Mouse (Mus musculus) urinary bladder, postnatal 36 days (tissue): ENCODE results near the gene Tmem171.
A peak's percentile ranks its signal among the peaks of the same experiment; 100 is the strongest.

ENCODE experiments used
- DNase-seq, 2 experiments: peaks; one replicate each; pipeline ENCODE4 v3.0.0; 2022; ENCODE audit warnings: low spot score in 2 of 2, mixed read lengths in 1 of 2

The Tmem171 gene

DNA sequence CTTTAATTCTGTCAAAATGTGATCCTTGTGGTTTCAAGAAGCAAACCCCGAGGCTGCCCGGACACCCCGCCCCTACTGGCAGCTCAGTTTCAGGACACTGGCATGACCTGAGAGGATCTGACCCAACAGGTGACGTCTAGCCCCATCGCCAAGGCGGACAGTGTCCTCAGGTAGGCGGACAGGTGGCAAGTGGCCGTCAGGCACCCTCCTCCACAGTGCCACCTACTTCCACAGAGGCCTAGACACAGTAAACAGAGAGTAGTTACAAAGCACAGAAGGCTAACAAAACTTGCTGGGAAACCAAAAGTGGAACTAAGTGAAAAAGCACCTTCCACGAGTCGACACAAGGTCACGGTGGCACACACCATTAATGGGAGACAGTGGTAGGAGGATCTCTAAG lies 1.3 kb downstream of the Tmem171 start:
- DNase-seq = no peak

GRCm38 (mm10) chr13:98691956-98692515 lies 2.6 kb downstream of the Tmem171 start:
- DNase-seq = no peak

- no peak for DNase-seq
Measured at GRCm38 (mm10) chr13:98690886-98691285, 3.7 kb downstream of the Tmem171 start.

DNA sequence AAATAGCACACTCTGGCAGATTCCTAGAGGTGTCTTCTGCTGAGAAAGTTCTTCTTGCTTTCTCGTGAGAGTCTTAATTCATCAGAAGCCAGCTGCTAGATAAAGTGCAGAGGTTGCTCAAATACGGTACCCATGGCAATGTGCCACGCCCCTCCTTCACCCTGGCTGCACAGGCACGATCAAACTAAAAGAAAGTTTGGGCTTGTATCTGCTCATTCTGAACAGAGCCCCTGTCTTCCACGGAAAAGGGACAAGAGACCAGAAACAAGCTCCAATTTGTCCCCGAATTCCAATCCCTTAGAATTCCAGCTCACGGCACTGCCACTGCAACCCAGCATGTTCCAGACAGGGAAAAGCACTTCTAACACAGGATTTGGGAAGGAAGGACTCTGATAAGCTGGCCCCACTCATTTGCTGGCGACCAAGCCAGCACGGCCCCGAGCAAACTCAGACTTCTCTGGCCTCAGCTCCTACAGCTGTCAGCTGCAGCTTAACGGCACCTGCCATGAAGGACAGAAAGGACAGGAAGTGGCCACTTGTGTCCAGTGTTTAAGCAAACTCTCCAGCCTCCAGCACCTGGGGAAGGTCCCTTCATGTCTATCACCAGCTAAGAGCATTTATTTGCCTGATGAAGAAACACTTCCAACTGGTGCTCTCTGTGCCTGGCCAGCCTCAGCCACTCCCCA lies 4.9 kb downstream of the Tmem171 start:
- peak in 1 of 2 experiments; percentile 19 for DNase-seq

DNA sequence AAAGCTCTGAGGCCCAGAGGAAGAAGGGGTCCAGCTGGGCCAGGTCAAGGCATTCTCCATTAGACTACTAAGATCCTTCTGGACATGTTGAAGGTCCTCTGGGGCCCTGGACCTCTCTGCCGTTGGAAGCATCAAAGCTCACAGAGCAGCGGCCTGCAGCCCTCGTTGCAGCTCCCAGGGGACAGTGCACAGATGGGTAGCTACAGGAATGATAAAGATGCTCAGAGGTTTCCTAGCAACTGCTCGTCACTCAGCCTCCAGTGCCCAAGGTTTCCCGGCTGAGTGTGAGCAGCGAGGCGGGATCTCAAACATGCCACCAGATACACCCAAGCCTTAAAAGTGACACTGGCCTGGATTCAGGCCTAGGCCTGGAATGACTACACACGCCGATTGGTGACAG lies 6.7 kb downstream of the Tmem171 start:
- no peak for DNase-seq

DNA sequence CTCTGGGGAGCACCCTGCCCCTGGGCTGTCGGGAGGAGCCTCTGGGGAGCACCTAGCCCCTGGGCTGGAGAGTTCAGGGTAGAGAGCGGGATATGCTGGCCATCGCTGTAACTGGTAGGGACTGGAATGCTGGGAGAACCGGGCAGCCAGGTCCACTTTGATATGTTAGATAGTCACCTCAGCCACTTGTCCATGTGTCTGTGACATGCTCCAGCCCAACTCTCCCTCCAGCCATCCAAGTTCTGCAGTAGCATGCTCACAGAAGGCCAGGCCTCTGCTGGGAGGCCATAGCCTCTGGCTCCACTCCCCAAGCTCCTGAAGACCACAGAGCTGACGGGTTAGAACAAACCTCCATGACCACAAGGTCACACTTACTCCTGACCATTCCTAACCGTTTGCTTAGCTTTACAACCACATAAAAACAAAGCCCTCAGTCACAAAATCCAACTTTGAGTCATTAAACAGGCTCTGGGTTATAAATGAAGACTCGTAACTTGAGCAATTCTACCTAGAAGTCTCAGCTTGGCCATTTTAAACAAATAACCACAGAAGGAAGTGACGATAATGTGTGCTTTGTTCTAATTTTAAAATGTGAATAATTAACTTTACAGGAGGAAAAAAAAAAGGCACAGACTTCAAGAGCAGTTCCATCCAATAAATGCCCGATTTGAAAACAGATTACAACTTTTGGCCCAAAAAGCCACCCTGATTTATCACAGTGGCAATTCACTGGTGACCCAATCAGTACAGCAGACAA lies 10.3 kb downstream of the Tmem171 start:
- no peak for DNase-seq

DNA sequence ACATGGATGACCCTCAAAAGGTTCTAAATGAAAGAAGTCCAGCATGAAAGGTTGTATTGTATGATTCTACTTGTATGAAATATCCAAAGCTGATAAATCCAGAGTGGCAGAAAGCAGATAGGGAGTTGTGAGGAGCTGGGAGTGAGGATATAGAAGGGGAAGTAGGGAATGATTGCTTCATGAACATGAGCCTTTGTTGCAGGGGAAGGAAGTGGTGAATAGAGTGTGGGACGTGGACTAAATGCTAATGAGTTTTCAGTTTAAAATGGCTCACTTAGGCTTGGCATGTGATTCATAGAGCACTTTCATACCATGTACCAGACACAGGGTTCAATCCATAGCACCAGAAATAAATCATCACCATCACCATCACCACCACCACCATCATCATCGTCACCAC lies 11.2 kb downstream of the Tmem171 start:
- no peak for DNase-seq

- DNase-seq = no peak
Measured at GRCm38 (mm10) chr13:98680470-98681060, 14.1 kb downstream of the Tmem171 start.

GRCm38 (mm10) chr13:98679631-98680041 lies 15.0 kb downstream of the Tmem171 start:
- no peak for DNase-seq

DNA sequence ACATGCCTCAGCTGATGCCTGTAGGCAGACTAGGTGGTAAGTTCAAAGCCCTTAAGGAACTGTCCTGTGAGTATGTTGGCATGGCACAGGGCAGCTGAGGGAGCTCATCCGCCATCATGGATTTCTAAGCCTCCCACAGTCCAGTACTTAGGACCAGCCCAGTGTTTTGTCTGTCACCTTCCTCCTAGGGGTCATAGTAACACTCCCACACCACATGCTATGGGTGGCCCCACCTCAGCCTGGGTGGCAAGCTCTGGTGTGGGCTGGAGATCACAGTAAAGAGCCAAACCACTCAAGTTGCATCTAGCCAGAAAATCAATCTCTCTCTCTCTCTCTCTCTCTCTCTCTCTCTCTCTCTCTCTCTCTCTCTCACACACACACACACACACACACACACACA lies 15.4 kb downstream of the Tmem171 start:
- DNase-seq = no peak

GRCm38 (mm10) chr13:98673922-98674321 lies 20.7 kb downstream of the Tmem171 start:
- no peak for DNase-seq

DNA sequence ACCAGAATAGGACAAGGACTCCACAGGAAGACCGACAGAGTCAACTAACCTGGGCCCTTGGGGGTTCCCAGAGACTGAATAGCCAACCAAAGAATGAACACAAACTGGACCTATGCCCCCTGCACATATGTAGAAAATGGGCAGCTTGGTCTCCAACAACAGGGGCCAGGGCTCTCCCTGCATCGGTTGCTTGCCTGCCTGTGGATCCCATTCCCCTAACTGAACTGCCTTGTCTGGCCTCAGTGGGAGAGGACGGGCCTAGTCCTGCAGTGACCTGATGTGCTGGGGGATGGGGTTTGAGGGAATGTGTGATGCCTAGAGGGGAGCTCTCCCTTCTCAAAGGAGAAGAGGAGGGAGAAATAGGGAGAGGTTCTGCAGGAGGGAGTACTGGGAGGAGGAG lies 25.3 kb downstream of the Tmem171 start:
- no peak for DNase-seq

GRCm38 (mm10) chr13:98667316-98667715 lies 27.3 kb downstream of the Tmem171 start:
- DNase-seq = no peak

GRCm38 (mm10) chr13:98665240-98665639 lies 29.4 kb downstream of the Tmem171 start:
- DNase-seq = no peak

DNA sequence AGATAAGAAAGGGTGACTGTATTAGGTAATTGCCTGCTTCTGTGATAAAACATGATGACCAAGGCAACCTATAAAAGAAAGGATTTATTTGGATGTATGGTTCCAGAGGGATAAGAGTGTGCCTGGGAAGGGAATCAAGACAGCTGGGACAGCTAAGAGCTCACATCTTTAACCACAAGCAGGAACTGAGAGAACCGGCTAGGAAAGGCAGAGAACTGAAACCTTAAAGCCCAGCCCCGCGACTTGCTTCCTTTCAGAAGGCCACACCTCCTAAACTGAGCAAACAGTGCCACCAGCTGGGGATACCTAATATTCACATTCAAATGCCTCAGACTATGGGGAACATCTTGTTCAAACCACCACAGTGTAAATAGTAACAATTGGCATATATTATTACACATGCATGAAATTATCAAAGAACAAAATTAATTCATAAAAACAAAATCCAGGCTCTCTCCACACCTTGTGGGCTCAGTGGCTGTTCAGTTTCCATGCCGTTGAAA lies 32.4 kb downstream of the Tmem171 start:
- no peak for DNase-seq

DNA sequence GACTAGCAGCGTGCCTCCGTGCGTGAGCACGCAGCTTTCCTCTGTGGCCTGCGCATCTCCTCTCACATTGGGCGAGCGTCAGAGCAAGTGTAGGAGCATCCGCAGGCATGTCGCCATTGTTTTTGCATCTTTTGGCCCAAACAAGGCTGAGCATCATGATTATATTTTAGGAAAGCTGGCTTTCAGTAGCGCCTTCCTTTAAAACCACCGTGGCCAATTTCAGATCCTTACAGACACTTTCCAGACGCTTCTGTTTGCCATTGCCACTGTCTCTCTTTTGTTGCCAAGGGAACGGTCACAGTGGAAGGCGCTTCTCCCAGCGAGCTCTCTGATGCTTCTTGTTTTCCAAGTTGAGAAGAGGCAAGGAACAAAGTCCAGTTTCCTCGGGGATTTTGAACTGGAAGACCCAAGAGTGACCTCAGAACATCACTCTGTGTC lies 38.6 kb downstream of the Tmem171 start:
- no peak for DNase-seq

GRCm38 (mm10) chr13:98655346-98655745 lies 39.3 kb downstream of the Tmem171 start:
- no peak for DNase-seq

DNA sequence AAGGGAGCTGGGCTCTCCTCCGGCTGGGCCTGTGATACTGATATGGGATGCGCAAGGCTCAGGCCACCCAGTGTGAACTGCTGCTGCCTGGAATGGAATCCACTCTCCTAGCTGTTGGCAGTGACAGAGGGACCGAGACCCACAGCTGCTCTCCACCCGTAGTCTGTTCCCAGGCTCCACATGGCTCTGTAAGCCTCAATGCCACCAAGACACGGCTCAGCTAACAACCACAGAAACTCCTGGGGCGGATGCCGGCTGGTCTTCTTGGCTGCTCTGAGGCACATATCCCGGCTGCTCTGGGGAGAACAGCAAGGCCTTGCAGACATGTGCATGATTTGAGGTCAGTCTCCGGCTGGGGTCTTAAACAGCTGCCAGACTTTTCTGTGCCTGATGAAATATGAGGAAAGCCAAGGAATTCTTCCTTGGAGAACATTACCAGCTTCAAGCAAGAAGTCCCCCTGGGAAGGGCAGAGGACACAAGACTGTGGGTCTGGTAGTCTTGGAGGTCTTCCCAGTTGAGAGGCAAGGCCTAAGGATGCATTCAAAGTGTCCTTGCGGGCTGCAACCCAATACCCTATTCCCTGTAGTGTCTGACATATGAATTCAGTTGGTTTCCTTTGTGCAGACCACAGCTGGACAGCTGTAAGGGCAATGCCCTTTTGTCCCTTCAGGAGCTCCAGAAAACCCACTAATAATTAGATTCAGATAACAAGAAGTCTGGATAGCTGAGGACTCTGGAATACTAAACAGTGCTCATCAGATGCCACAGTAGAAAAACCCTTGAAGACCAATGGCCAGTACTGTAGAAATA lies 40.3 kb downstream of the Tmem171 start:
- DNase-seq = no peak

DNA sequence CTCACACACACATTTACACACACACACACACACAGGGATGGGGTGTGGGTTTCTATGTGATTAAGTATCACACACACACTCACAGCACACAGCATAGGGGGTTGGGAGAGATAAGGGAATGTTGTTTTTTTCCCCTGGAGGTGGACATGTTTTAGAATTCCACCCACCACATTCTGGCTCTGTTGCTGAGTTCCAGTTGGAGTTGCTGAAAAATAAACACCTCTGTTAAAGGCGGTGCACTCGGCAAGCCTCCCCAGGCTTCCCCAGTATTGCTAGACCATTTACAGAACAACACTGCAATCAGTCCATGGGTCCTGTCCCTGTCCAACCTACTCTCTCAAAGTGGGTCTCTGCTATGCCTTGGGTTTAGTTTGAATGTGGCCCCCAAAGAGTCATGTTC lies 42.4 kb downstream of the Tmem171 start:
- DNase-seq = no peak

GRCm38 (mm10) chr13:98651228-98651977 lies 43.2 kb downstream of the Tmem171 start:
- DNase-seq = no peak
